In genomic region chr3:34665751-34666665, GRCm38 (mm10) we compare ENCODE assay signal across 14 mouse cellular contexts. TPM values are rescaled to one million over a fixed set of nuclear protein-coding genes. Genes with fewer than 3 reads are reported as not detected.
DNase-seq lines count a peak whose midpoint lies in the region; ATAC-seq and TF ChIP-seq lines count a peak whose summit lies in the region.
"Had no signal": no experiment of that assay in that cellular context is flagged by ENCODE, and none has a peak within 500 bp of the region (broad histone marks: within the 10 kb centered on the region; RNA-seq: fewer than 3 reads in every experiment).

No protein-coding gene starts in this region.

- H3K27ac ChIP-seq in intestine, postnatal 0 days (ENCODE audit: low read depth, low read length): no peak overlapping the region
- H3K27ac ChIP-seq in intestine, embryonic 16.5 days (ENCODE audit: low read length): no peak overlapping the region
- H3K27ac ChIP-seq in forebrain, embryonic 16.5 days (ENCODE audit: low read length): peak overlapping the region; percentile 63
- H3K27ac ChIP-seq in midbrain, embryonic 14.5 days (replicated peaks; ENCODE audit: low read depth, low read length): peak overlapping the region; percentile 89
- peak overlapping the region; percentile 84; the same call in 1 of the 2 replicates for H3K27ac ChIP-seq in stomach, embryonic 15.5 days
- H3K27ac ChIP-seq in liver, postnatal 0 days (ENCODE audit: low read depth): no peak overlapping the region

- H3K9ac ChIP-seq in intestine, postnatal 0 days (ENCODE audit: low read depth, low read length): no peak overlapping the region
- H3K9ac ChIP-seq in intestine, embryonic 16.5 days (ENCODE audit: low read depth, low read length): no peak overlapping the region
- H3K9ac ChIP-seq in forebrain, embryonic 16.5 days (replicated peaks; ENCODE audit: low read depth, low read length): peak overlapping the region; percentile 27
- no peak overlapping the region for H3K9ac ChIP-seq in midbrain, embryonic 14.5 days (replicated peaks; ENCODE audit: low read length)
- H3K9ac ChIP-seq in stomach, embryonic 15.5 days: no peak overlapping the region
- no peak overlapping the region for H3K9ac ChIP-seq in liver, postnatal 0 days (replicated peaks)

- H3K4me1 ChIP-seq in intestine, postnatal 0 days (replicated peaks; ENCODE audit: control insufficient read depth, insufficient read depth, low read length): peaks cover 6% of the 10 kb centered on the region
- peaks cover 13% of the 10 kb centered on the region for H3K4me1 ChIP-seq in intestine, embryonic 16.5 days (ENCODE audit: control insufficient read depth, insufficient read depth, low read length)
- H3K4me1 ChIP-seq in forebrain, embryonic 16.5 days (replicated peaks; ENCODE audit: control insufficient read depth, insufficient read depth, low read length): peaks cover 59% of the 10 kb centered on the region
- peaks cover 34% of the 10 kb centered on the region for H3K4me1 ChIP-seq in midbrain, embryonic 14.5 days (ENCODE audit: control insufficient read depth, insufficient read depth, low read length)
- H3K4me1 ChIP-seq in stomach, embryonic 15.5 days: peaks cover 5% of the 10 kb centered on the region; the same call in 1 of the 2 replicates
- peaks cover 12% of the 10 kb centered on the region for H3K4me1 ChIP-seq in liver, postnatal 0 days (ENCODE audit: insufficient read depth)

- no peak overlapping the region for H3K4me2 ChIP-seq in intestine, postnatal 0 days (replicated peaks; ENCODE audit: low read depth)
- H3K4me2 ChIP-seq in intestine, embryonic 16.5 days (ENCODE audit: low read depth, low read length): no peak overlapping the region
- H3K4me2 ChIP-seq in forebrain, embryonic 16.5 days (ENCODE audit: low read length): peak overlapping the region; percentile 80
- H3K4me2 ChIP-seq in midbrain, embryonic 14.5 days (ENCODE audit: low read length): peak overlapping the region; percentile 83
- H3K4me2 ChIP-seq in stomach, embryonic 15.5 days: peak overlapping the region; percentile 57; the same call in 1 of the 2 replicates
- no peak overlapping the region for H3K4me2 ChIP-seq in liver, postnatal 0 days (ENCODE audit: low read depth, low read length)

- no peak overlapping the region for H3K4me3 ChIP-seq in intestine, postnatal 0 days (ENCODE audit: low read depth, low read length)
- H3K4me3 ChIP-seq in intestine, embryonic 16.5 days (ENCODE audit: low read length): no peak overlapping the region
- no peak overlapping the region for H3K4me3 ChIP-seq in forebrain, embryonic 16.5 days (replicated peaks; ENCODE audit: low read length)
- peak overlapping the region; percentile 38 for H3K4me3 ChIP-seq in midbrain, embryonic 14.5 days (replicated peaks; ENCODE audit: low read depth, low read length)
- no peak overlapping the region for H3K4me3 ChIP-seq in stomach, embryonic 15.5 days (replicated peaks)
- H3K4me3 ChIP-seq in liver, postnatal 0 days (ENCODE audit: low read depth, low read length): no peak overlapping the region
- H3K4me3 ChIP-seq: erythroblast, embryonic 14.5 days had no signal

- TF ChIP-seq EP300 in liver, postnatal 0 days (IDR thresholded peaks at IDR 0.05; ENCODE audit: low read depth): no peak

- no peaks in the 10 kb centered on the region for H3K36me3 ChIP-seq in intestine, postnatal 0 days (ENCODE audit: control insufficient read depth, insufficient read depth)
- H3K36me3 ChIP-seq in intestine, embryonic 16.5 days (ENCODE audit: control insufficient read depth, insufficient read depth, low read length): no peaks in the 10 kb centered on the region
- no peaks in the 10 kb centered on the region for H3K36me3 ChIP-seq in forebrain, embryonic 16.5 days (ENCODE audit: control insufficient read depth, insufficient read depth)
- no peaks in the 10 kb centered on the region for H3K36me3 ChIP-seq in midbrain, embryonic 14.5 days (ENCODE audit: control insufficient read depth, insufficient read depth, low read length)
- no peaks in the 10 kb centered on the region for H3K36me3 ChIP-seq in stomach, embryonic 15.5 days
- H3K36me3 ChIP-seq in liver, postnatal 0 days (replicated peaks; ENCODE audit: insufficient read depth, low read length): no peaks in the 10 kb centered on the region

- no peaks in the 10 kb centered on the region for H3K9me3 ChIP-seq in intestine, postnatal 0 days (ENCODE audit: control insufficient read depth)
- no peaks in the 10 kb centered on the region for H3K9me3 ChIP-seq in intestine, embryonic 16.5 days (ENCODE audit: control insufficient read depth, low read length)
- H3K9me3 ChIP-seq in forebrain, embryonic 16.5 days (ENCODE audit: control insufficient read depth, low read length): no peaks in the 10 kb centered on the region
- no peaks in the 10 kb centered on the region for H3K9me3 ChIP-seq in midbrain, embryonic 14.5 days (ENCODE audit: control insufficient read depth, low read length)
- no peaks in the 10 kb centered on the region for H3K9me3 ChIP-seq in stomach, embryonic 15.5 days
- no peaks in the 10 kb centered on the region for H3K9me3 ChIP-seq in liver, postnatal 0 days (ENCODE audit: low read length)

- 0 out of 2 replicates have a peak, but pooled peaks have one; percentile 11 for TF ChIP-seq CTCF in intestine, postnatal 0 days (IDR thresholded peaks at IDR 0.05; ENCODE audit: low read depth)
- no peak for TF ChIP-seq CTCF in liver, postnatal 0 days (IDR thresholded peaks at IDR 0.05; ENCODE audit: low read depth)

- ATAC-seq in intestine, postnatal 0 days: no peak
- no peak for ATAC-seq in intestine, embryonic 16.5 days
- ATAC-seq in forebrain, embryonic 16.5 days: no peak
- no peak for ATAC-seq in midbrain, embryonic 14.5 days (ENCODE audit: low FRiP score, low TSS enrichment)
- ATAC-seq in stomach, embryonic 15.5 days (ENCODE audit: insufficient read depth, low FRiP score, low read depth): peak; percentile 53; the same call in 1 of the 2 replicates
- no peak for ATAC-seq in liver, postnatal 0 days
- ATAC-seq: lung, postnatal 0 days had no signal

- DNase-seq in midbrain, embryonic 14.5 days: peak; percentile 59
- no peak for DNase-seq in liver, postnatal 0 days
- DNase-seq in right cerebral cortex, postnatal 36 days (ENCODE audit: low spot score in 2 of 2): no peak
- no peak for DNase-seq in adrenal gland, postnatal 14 days
- DNase-seq: adrenal gland, adult 8-10 months; cerebellum, adult 8-10 months had no signal

- WGBS in intestine, postnatal 0 days: 5% methylated on average over 10 of the region's 10 CpGs
- WGBS in intestine, embryonic 16.5 days: 6% methylated on average over 10 of the region's 10 CpGs
- WGBS in forebrain, embryonic 16.5 days: 5% methylated on average over 10 of the region's 10 CpGs
- 3% methylated on average over 10 of the region's 10 CpGs for WGBS in midbrain, embryonic 14.5 days
- WGBS in stomach, embryonic 15.5 days: 7% methylated on average over 10 of the region's 10 CpGs
- 5% methylated on average over 10 of the region's 10 CpGs for WGBS in liver, postnatal 0 days (ENCODE audit: insufficient replicate concordance)

- peaks cover 97% of the 10 kb centered on the region for H3K27me3 ChIP-seq in intestine, postnatal 0 days (replicated peaks; ENCODE audit: control insufficient read depth, insufficient read depth, low read length)
- peaks cover 75% of the 10 kb centered on the region for H3K27me3 ChIP-seq in intestine, embryonic 16.5 days (replicated peaks; ENCODE audit: control insufficient read depth, insufficient read depth, low read length)
- no peaks in the 10 kb centered on the region for H3K27me3 ChIP-seq in forebrain, embryonic 16.5 days (replicated peaks; ENCODE audit: control insufficient read depth, insufficient read depth, low read length)
- H3K27me3 ChIP-seq in midbrain, embryonic 14.5 days (ENCODE audit: control insufficient read depth, insufficient read depth, low read length): peaks cover 22% of the 10 kb centered on the region
- H3K27me3 ChIP-seq in stomach, embryonic 15.5 days (replicated peaks): peaks cover 60% of the 10 kb centered on the region
- H3K27me3 ChIP-seq in liver, postnatal 0 days (ENCODE audit: insufficient read depth, low read length): peaks cover 95% of the 10 kb centered on the region

RNA-seq across cellular contexts. Expression of gene Sox2, which starts 15.8 kb away (rescaled TPM):
- 0.25 and 0.33 TPM in 2 replicates for polyA plus RNA-seq in intestine, postnatal 0 days (2015; fragmentation: Nextera tagmentation; extraction: Ambion mirVana)
- polyA plus RNA-seq in intestine, embryonic 16.5 days (2015; fragmentation: Nextera tagmentation; extraction: Ambion mirVana): 0.12 and 0.24 TPM in 2 replicates
- polyA plus RNA-seq in forebrain, embryonic 16.5 days (2015; fragmentation: Nextera tagmentation; extraction: Ambion mirVana): 20.8 and 24.0 TPM in 2 replicates
- polyA plus RNA-seq in midbrain, embryonic 14.5 days (2014; fragmentation: Nextera tagmentation; extraction: Ambion mirVana): 16.8 and 22.4 TPM in 2 replicates
- polyA plus RNA-seq in stomach, embryonic 15.5 days (2015; fragmentation: Nextera tagmentation; extraction: Ambion mirVana): 11.6 and 14.0 TPM in 2 replicates
- polyA plus RNA-seq in liver, postnatal 0 days (2015; fragmentation: Nextera tagmentation; extraction: Ambion mirVana): not detected in 2 replicates
- total RNA-seq in adrenal gland, postnatal 14 days (2021): 0.63 and 0.75 TPM in 2 replicates
- total RNA-seq: heart, postnatal 25 days had no signal
- polyA plus RNA-seq: erythroblast, embryonic 14.5 days; small intestine, adult 2 months had no signal

Comparison
In these comparisons a context has a peak if more than half of its experiments do, and no peak if none do; other contexts are left out.
1. H3K27ac ChIP-seq: peak in forebrain, embryonic 16.5 days (single experiment), midbrain, embryonic 14.5 days (single experiment) and stomach, embryonic 15.5 days (single experiment); none in intestine, postnatal 0 days (single experiment), intestine, embryonic 16.5 days (single experiment) and liver, postnatal 0 days (single experiment).
2. H3K4me2 ChIP-seq: peak in forebrain, embryonic 16.5 days (single experiment), midbrain, embryonic 14.5 days (single experiment) and stomach, embryonic 15.5 days (single experiment); none in intestine, postnatal 0 days (single experiment), intestine, embryonic 16.5 days (single experiment) and liver, postnatal 0 days (single experiment).